Mouse (Mus musculus) kidney, adult 18-20 months (tissue): ENCODE measurements around the gene G6pc3.
A peak's percentile ranks its signal among the peaks of the same experiment; 100 is the strongest.
"Not testable (repeated sequence)": the region's sequence is repeated elsewhere in the genome, so short reads cannot be mapped to it uniquely, and the experiment has no call there.

Experiments used
- DNase-seq: peaks from one replicate; pipeline ENCODE4 v3.0.0; 2021

G6pc3 gene

GRCm38 (mm10) chr11:102189461-102190436 lies at the start of gene G6pc3:
Gene G6pc3, plus strand, starts transcription at chr11:102189620.
- DNase-seq = peak; percentile 94

- DNase-seq = peak; percentile 73
These were observed 48.9 kb upstream of the G6pc3 start for GRCm38 (mm10) chr11:102140508-102140907.

GRCm38 (mm10) chr11:102142355-102142754 lies 47.1 kb upstream of the G6pc3 start:
- DNase-seq = peak; percentile 30

GRCm38 (mm10) chr11:102144957-102145470 lies 44.4 kb upstream of the G6pc3 start:
- no peak for DNase-seq

- no peak for DNase-seq
These were observed 43.9 kb upstream of the G6pc3 start, which contains the start of gene Nags for GRCm38 (mm10) chr11:102145471-102146001. Gene Nags, plus strand, starts transcription at chr11:102145513.

- DNase-seq = peak; percentile 25
These were observed 43.4 kb upstream of the G6pc3 start for GRCm38 (mm10) chr11:102146005-102146404.

GRCm38 (mm10) chr11:102146531-102146930 lies 42.9 kb upstream of the G6pc3 start:
- DNase-seq = no peak

GRCm38 (mm10) chr11:102147213-102147989 lies 42.0 kb upstream of the G6pc3 start:
- no peak for DNase-seq

GRCm38 (mm10) chr11:102156039-102156785 lies 33.2 kb upstream of the G6pc3 start, which contains the start of gene Tmem101:
Gene Tmem101, minus strand, starts transcription at chr11:102156404.
- peak; percentile 92 for DNase-seq

- DNase-seq = no peak
These were observed 32.7 kb upstream of the G6pc3 start for GRCm38 (mm10) chr11:102156786-102157089.

- DNase-seq = not testable (repeated sequence)
These were observed 31.4 kb upstream of the G6pc3 start for GRCm38 (mm10) chr11:102158024-102158423.

- DNase-seq = no peak
These were observed 29.6 kb upstream of the G6pc3 start for GRCm38 (mm10) chr11:102159781-102160180.

GRCm38 (mm10) chr11:102165971-102166722 lies 23.3 kb upstream of the G6pc3 start:
- no peak for DNase-seq

- DNase-seq = no peak
These were observed 21.9 kb upstream of the G6pc3 start for GRCm38 (mm10) chr11:102167539-102167938.

- no peak for DNase-seq
These were observed 20.7 kb upstream of the G6pc3 start for GRCm38 (mm10) chr11:102168689-102169088.

GRCm38 (mm10) chr11:102179836-102180235 lies 9.6 kb upstream of the G6pc3 start:
- DNase-seq = no peak

- DNase-seq = no peak
These were observed 5.2 kb upstream of the G6pc3 start for GRCm38 (mm10) chr11:102184253-102184645.

GRCm38 (mm10) chr11:102184646-102185495 lies 4.5 kb upstream of the G6pc3 start, which contains the start of gene Lsm12:
Gene Lsm12, minus strand, starts transcription at chr11:102185296.
- peak; percentile 96 for DNase-seq

GRCm38 (mm10) chr11:102185677-102186076 lies 3.7 kb upstream of the G6pc3 start:
- no peak for DNase-seq

- peak; percentile 32 for DNase-seq
These were observed 3.2 kb upstream of the G6pc3 start for GRCm38 (mm10) chr11:102186235-102186634.
